Mouse (Mus musculus) testis, postnatal 10 days (tissue): ENCODE measurements around the gene Zcchc9.
"Not testable (repeated sequence)": the region's sequence is repeated elsewhere in the genome, so short reads cannot be mapped to it uniquely, and the experiment has no call there.

Source experiments
- DNase-seq: peaks from one replicate; pipeline ENCODE4 v3.0.0; 2021; ENCODE audit warnings: low spot score

Zcchc9 gene

DNA sequence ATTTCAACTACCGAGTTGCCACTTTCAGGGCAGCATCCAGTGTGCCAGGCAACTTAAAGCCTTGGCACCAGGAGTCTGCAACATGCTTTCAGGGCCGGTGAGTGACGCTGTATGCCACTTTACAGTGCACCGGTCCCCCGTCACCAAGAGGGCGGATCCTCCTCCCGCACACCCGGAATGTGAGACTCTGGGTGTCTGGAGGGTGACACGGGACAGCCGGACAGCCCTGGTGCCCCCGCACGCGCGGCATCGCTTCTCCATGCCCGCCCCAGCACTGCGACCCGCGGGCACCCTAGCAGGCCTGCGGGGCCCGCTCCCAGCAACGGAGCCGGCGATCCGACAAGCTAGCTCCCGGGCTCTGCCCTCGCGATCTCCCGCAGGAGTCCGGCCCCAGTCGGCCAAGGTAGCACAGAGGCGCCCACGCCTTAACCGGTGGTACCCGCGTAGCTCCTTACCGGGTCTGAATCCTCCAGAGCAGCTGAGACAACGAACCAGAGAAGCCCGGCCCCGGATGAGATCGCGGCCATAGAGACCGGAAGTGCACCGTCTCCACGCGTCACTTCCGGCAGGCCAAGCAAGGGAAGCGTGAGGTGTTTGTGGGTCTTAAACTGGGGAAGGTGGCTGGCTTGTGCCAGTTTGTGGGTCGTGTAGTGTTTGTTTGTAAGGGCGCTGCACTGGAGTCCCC lies at the start of gene Zcchc9:
Gene Zcchc9, minus strand, starts transcription at position 551 of the 685 bp plus-strand sequence.
- peak; percentile 90 for DNase-seq

DNA sequence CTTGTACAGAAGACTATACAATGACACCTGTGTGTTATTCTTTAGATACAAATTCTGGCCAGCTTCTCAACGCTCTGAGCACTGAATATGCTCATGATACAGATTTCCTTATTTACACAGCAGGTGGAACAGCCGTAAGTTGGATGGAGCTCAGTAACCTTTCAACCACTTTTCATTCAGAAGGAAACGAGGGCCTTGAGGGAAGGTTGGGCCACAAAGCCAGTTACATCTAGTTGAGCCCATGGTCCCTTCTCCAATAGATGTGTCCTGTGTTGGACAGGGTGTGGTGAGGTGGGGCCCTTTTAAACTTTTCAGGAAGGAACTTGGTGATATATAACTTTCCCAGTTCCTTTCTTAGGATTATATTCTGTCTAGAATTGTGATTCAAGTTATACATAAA lies 46.9 kb upstream of the Zcchc9 start:
- DNase-seq: no peak

DNA sequence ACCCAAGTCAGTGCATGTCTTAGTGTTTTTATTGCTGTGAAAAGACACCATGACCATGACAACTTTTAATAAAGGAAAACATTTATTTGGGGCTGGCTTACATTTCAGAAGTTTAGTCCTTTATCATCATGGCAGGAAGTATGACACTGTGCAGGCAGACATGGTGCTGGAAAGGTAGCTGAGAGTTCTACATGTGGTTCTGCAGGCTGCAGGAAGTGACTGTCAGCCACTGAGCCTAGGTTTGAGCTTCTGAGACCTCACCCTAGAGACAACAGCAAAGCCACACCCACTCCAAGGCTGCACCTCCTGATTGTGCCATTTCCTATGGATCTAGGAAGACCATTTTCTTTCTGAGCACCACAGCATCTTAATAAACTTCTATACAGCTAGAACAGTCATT lies 20.4 kb upstream of the Zcchc9 start:
- no peak for DNase-seq

DNA sequence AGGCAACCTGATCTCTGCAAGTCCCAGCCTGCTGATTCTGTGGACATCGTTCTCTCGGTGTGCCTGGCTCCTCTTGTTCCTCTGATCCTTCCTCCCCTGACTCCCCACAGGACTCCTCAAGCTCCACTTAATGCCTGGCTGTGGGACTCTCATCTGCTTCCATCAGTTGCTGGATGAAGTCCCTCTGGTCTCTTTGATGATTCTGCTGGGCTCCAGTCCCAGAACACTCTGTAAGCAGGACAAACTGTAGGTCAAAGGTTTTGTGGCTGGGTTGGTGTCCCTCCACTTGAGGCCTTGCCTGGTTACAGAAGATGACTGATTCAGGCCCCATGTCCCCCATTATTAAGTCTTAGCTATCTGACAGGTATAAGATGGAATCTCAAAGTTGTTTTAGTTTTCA lies 18.6 kb upstream of the Zcchc9 start:
- DNase-seq: no peak

DNA sequence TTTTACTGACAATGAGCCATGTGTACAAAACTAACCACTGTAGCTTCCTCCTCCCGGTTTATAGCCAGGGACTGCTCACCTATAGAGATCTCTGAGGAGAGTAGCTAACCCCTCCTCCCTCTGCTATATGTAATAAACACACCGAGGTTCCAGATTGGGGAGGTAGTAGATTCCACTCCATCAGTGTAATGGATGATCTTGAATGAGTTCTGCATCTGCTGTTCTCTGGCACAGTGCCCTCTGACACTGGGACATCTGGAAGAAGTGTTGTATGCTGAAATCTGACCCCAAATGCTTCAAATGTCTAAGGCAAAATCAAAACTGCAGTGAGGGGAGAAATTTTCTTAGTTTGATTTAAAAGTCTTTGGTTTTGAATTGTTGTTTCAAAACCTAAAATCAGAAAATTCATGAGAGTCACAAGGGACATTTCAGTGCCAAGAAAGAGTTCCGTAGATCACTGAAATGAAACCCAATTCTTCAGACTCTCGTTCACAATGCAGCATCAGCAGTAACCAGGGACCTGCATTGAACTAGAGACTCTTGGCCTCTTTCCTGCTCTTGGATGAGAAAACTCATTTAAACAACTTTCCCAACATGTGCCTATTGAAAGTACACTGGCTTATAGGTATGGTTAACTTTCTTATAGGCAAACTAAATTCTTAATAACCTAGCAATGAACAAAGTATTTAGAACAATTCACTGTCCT lies 17.5 kb upstream of the Zcchc9 start:
- no peak for DNase-seq

DNA sequence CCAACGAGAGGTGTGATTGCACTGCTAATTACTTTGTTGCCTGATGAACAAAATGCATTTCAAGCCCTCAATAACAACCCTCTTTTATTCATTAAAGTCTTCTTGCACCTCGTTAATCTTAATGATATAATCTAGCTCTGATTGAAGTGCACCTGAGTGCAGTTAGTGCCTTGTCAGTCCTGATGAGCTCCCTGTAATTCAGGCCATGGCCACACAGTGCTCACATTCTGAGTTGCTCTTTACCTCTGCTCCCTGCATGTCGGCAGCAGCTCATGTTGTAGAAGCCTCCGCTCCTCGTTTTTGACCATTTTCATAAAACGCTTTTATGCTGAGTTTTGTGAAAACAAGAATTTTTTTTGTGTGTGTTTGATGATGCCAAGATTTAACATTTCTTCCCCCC lies 16.2 kb upstream of the Zcchc9 start:
- no peak for DNase-seq

DNA sequence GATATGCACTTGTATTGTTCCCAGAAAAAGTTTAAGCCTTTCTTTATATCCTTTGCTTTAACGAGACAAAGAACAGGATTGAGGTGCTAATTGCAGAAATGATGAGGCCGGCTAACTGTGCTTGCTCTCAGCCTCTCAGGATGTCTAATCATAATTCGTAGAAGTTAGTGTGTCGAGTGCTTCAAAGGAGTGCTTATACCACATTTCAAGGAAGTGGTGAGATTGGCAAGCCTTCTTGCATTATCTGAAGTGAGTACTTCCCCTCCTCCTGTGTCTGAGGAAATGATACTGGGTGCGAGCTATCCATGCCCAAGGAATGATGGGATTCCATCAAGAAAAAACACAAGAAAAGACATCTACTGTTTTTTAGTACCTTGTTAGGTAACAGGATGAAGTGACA lies 7.2 kb upstream of the Zcchc9 start:
- DNase-seq: no peak

DNA sequence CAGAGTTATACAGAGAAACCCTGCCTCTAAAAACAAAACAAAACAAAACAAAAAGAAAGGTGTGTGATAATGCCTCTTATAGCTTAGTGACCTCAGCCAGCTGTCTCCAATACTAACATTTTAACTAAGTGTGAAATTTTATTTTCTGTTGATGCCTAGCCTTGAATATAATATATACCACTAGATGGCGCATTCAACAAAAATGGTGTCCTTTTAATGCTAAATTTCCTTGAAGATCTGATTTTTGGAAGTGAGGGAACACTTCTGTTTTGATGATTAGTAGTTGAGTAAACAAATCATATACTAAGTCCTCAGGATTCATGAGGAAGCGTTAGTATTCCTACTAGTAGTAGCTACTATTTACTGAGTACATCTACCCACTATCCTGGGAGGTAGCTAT lies 2.0 kb upstream of the Zcchc9 start:
- no peak for DNase-seq

DNA sequence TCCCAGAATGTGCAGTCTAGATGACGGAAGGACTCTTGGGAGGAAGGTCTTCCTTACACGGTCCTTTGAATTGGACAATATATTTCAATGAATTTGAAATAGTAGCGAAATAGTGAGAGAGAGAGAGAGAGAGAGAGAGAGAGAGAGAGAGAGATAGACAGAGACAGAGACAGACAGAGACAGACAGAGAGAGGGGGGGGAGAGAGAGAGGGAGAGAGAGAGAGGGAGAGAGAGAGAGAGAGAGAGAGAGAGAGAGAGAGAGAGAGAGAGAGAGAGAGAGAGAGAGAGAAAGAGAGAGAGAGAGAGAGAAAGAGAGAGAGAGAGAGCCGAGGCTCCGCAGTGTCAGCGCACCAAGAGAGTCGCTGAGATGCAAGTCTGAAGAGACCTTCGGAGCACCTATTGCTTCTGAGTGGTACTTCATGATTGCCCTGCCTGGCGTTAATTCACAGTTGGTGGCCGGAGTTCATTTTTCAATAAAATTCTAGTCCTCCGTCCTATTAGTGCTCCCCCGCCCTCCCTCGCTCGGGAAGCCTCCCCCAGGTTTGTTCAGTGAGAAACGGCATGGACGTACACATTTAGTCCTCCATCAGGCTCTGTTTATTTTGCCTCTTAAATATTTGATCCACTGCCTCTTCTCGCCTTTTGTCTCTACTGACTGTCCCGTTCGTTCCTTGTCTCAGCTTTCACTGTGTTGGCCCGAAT lies 520 bp upstream of the Zcchc9 start:
- peak; percentile 54 for DNase-seq

DNA sequence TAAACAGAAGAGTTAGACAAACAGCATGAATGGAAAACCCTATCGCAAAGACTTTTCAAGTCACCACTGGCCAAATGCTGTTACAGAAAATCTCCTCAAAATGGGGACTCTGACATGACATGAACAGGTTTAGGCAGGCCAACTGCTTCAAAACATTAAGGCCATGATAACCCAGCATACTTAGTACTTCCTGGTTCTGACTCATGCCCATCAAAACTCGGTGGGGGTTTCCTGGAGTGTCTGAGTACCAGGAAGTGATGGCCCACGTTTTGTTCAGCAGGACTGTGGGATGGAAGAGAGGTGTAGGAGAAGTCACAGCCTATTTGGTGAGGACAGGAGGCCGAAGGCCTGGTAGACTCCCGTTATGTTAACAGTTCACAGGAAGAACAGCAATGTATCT lies 5.8 kb downstream of the Zcchc9 start:
- no peak for DNase-seq

DNA sequence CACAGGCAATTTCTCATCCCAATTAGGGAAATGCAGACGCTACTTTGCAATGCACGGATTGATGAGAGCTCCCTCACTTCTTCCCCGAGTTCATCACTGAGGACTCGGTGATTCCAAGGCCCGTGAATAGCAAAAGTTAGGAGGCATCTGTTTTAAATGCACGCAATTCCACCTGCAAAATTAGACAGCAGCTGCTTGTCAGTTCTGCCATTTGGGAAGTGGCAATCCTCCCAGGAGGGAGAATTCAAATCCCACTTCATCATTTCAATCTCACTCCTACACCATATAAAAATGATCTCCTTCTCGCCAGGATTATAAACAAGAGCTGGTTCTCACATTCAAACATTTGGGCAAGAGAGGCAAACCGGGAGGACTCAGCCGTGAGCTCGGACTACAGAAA lies 10.1 kb downstream of the Zcchc9 start:
- no peak for DNase-seq

DNA sequence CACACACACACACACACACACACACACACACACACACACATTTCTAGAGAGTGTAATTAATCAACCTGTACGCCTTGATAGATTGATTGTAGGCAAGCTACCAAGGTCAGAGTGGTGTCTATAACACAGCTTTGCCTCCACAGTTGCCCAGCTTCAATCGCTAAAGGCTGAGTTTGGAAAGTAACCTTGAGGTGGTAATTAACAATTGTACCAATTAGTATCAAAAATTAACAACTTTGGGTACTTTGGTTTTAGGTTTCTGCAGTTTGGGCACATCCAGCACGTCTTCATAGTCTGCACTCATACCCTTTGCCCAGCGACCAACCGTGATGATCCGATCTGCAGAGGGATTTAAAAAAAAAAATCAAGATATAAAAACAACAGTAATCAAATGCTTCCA lies 10.6 kb downstream of the Zcchc9 start:
- no peak for DNase-seq

DNA sequence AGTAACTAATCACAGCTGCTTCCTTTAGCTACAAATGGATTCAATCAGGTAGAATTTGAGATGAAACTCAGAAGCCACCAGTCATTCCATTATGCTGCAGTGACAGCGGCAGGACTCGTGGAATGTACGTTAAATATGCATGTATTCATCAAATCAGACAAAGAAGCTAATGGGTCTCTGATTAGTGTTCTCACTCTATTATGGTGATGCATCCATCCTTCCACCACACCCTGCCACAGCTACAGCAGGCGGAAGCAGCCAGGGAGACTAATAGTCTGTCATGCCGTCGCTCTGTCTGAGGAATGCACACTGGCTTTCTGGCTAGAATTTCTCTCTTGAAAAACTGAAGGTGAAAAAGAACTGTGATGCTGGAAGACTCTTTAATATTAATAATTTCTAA lies 11.5 kb downstream of the Zcchc9 start:
- DNase-seq: no peak

DNA sequence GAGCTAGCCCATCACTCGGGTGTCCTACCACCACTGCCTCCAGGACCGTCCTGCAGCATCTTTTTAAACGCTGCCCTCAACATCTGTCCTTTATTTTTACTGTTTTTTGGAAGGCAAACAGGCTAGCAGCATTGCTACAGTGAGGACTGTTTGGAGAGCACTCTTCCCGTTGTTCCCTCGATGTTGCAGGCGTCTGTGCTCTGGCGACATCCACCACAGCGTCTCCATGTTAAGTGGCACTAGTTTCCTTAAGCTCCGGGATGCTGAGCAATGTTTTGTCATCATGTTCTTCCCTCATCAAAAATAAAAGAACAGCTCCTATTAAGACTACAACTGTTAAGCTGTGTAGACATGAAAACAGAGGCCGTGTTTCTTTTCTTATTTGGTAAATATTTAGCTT lies 11.9 kb downstream of the Zcchc9 start:
- DNase-seq: no peak

DNA sequence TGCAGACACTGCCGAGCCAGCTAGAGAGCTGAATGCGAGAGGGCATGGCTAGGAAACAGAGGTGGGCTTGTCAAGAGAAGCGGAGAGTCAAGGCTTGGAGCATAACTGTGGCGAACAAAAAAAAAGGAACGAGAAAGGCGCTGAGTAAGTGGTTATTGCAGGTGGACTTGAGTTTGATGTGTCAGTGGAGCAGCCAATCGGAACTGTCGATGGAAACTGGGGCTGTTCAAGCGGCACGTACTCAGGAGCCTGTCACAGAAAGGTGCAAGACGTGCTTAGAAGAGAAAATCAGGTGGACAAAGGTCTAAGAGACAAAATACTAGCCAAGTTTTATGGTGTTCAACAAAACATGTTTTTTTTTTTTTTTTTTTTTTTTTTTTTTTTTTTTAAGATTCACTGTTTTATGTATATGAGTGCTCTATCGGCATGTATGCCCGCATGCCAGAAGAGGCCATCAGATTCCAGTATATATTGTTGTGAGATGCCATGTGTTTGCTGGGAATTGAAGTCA lies 12.5 kb downstream of the Zcchc9 start:
- DNase-seq: no peak

DNA sequence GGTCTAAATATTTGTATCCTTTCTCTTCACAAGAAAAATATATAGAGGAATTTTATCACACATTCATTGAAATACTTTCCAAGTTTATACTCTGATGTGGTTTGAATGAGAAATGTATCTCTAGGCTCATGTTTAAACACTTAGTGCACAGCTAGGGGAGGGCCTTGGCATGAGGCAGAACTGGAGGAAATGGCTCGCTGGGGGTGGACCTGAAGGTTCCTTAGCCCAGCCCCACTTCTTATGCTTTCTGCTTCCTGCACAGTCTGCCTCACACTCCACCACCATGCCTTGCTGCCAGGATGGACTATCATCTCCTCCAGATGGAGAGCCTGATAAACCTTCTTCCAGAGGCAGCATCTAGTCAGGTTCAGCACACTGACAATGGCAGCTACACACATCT lies 15.5 kb downstream of the Zcchc9 start:
- DNase-seq: no peak

DNA sequence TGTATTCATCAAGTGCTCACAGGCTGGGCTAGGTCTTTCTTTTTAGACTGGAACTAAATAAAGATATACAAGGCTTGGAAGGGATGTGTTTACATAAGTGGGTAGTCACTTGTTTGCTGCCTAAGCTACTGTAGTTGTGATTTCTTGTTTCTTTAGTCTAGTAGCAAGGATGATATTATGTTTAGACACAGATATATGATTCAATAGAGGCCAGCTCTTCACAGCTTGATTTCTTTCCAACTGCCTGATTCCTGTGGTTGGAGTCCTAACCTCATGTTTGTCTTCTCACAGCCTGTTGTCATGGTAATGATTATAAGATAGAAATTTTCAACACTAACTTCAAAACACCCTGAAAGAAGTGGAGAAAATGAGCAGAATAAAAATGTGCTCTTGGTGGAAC lies 27.6 kb downstream of the Zcchc9 start:
- DNase-seq: no peak

DNA sequence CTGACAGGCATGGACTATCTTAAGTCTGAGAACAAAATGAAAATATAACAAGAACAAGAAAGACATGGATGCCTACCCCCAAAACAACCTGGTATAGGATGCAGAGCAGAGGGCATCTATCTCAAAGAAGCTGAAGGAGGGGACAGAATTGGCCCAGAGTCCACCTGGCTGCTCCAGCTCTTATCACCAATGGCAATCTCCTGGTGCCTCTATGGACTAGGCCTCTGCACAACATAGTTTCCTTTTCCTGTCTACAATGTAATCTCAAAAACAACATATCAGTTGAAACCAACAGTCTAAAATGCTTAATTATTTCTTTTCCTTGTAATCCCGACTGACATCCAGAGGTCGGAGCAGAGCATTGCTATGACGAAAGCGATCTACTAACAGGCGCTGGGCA lies 29.4 kb downstream of the Zcchc9 start:
- DNase-seq: no peak

DNA sequence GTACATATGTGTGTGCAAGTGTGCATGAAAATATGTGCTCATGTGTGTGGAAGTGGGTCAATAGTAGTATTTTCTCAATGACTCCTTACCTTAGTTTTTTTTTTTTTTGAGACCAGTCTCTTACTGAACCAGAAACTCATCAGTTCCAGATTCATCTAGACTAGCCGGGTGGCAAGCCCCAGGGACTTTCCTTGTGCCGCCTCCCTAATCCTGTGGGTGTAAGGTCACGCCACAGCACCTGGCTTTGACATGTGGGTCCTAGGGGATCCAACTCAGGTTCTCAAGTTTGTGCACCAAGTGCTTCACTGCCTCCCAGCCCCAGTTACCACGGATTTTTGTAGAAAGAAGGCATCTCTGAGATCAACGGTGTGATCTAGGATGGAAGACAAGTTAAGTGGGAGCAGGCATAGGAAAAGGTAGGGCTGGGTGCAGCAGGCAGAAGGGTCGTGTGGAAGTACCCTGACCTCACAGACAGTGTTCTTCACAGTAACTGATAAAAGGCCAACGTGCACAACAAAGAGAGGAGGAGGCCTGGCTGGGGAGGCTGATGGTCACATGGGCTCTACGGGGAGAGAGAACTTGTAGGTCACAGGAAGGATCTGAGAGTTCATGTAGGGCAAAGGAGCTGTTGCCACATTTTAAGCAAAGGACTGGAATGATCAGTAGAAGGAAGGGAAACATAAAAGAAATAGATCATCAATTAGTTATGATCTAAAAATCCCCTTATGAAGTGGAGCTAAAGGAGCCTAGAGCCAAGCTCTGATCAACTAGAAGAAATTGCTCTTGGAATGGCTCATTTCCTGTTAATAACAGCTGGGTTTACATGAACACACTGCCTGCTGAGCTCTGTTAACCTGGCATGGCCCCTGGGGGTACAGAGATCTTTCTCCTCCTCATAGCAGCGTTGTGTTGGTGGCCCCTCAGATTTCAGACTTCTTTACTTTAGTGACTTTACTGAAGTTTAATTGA lies 38.5 kb downstream of the Zcchc9 start:
- no peak for DNase-seq

DNA sequence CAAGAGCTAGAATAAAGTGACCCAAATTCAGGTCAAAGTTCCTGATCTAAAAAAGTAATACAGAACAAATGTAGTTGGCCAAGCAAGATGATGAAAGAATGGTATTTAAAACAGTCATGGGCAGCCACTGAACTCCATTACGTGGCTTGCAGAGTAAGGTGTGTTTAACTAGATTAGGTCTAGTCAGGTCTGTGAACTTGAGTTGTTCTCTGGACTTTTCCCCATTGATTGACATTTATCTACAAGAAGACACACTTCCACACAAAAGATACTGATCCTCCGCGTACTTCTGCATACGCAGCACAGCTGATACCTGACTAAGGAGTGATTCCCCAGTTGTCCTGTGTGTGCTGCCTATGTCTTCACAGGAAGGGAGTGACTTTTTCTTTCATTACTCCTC lies 41.9 kb downstream of the Zcchc9 start:
- DNase-seq: no peak

DNA sequence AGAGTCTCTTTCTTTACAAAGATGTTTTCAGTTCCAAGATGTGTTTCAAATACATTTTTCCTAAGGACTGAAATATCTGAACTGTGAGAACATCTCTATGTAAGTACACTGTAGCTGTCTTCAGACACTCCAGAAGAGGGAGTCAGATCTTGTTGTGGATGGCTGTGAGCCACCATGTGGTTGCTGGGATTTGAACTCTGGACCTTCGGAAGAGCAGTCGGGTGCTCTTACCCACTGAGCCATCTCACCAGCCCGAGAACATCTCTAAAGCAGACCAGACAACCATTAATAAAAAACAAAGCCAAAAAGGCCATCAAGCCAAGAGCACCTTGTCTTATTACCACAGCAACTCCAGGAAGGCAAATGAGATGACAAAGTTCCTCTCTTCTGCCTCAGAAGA lies 43.9 kb downstream of the Zcchc9 start:
- DNase-seq: not testable (repeated sequence)
